Mouse (Mus musculus) myocyte (in vitro differentiated cells): Measurements from ENCODE around the gene Rmnd1.

ENCODE experiments used
- E2F4 ChIP-seq: IDR thresholded peaks from one replicate; pipeline ENCODE4 v1.6.1; 2011; ENCODE audit warnings: mild to moderate bottlenecking, control low read depth, moderate library complexity; ENCODE audit not compliant: insufficient read depth
- MAX ChIP-seq: IDR thresholded peaks from one replicate; pipeline ENCODE4 v1.6.1; 2011; ENCODE audit warnings: low read depth, mild to moderate bottlenecking, control low read depth
- MYOD1 ChIP-seq, 3 experiments: IDR thresholded peaks; one replicate each; pipeline ENCODE4 v1.6.1; 2011; ENCODE audit warnings: control low read depth in 2 of 3, low read depth in 2 of 3, mild to moderate bottlenecking in 2 of 3, moderate library complexity in 1 of 3; ENCODE audit not compliant: insufficient read length in 2 of 3, control insufficient read depth in 1 of 3
- POLR2A ChIP-seq: IDR thresholded peaks from one replicate; pipeline ENCODE4 v1.6.1; 2011; ENCODE audit warnings: low read depth, mild to moderate bottlenecking, control low read depth, moderate library complexity; ENCODE audit not compliant: insufficient read length
- POLR2AphosphoS2 ChIP-seq: IDR thresholded peaks from one replicate; pipeline ENCODE4 v1.6.1; 2011; ENCODE audit warnings: low read depth, control low read depth; ENCODE audit not compliant: insufficient read length
- REST ChIP-seq: IDR thresholded peaks from one replicate; pipeline ENCODE4 v1.6.1; 2011; ENCODE audit warnings: mild to moderate bottlenecking, control low read depth, moderate library complexity; ENCODE audit not compliant: insufficient read depth, insufficient read length
- TCF12 ChIP-seq: IDR thresholded peaks from one replicate; pipeline ENCODE4 v1.6.1; 2011; ENCODE audit warnings: mild to moderate bottlenecking, control low read depth; ENCODE audit not compliant: poor library complexity, insufficient read depth, severe bottlenecking
- TCF3 ChIP-seq: IDR thresholded peaks from one replicate; pipeline ENCODE4 v1.6.1; 2011; ENCODE audit warnings: low read depth, control low read depth; ENCODE audit not compliant: insufficient read length
- USF1 ChIP-seq: IDR thresholded peaks from one replicate; pipeline ENCODE4 v1.6.1; 2011; ENCODE audit warnings: low read depth, mild to moderate bottlenecking, control low read depth, moderate library complexity

- TF ChIP-seq POLR2A (no peak), MYOD1 (IDR thresholded peaks at IDR 0.05; ENCODE audit: control insufficient read depth in 1 of 3, insufficient read length in 2 of 3, low read depth in 2 of 3) (no peak), TCF12 (no peak), E2F4 (no peak), MAX (no peak), REST (no peak), TCF3 (no peak), POLR2AphosphoS2 (no peak), USF1 (no peak)
Observed at GRCm38 (mm10) chr10:4473591-4473993, 41.4 kb upstream of the Rmnd1 start.
